Mouse (Mus musculus) right cerebral cortex, postnatal 14 days (tissue): ENCODE results near the gene Slc5a2.
A peak's percentile ranks its signal among the peaks of the same experiment; 100 is the strongest.

Experiments used
- DNase-seq: peaks from one replicate; pipeline ENCODE4 v3.0.0; 2022

The Slc5a2 gene

GRCm38 (mm10) chr7:128252609-128253008 lies 12.8 kb upstream of the Slc5a2 start:
- peak; percentile 75 for DNase-seq

- DNase-seq, result no peak
Measured at GRCm38 (mm10) chr7:128254978-128255377, 10.5 kb upstream of the Slc5a2 start.

- no peak for DNase-seq
Measured at GRCm38 (mm10) chr7:128255757-128256156, 9.7 kb upstream of the Slc5a2 start.

- DNase-seq, result no peak
Measured at GRCm38 (mm10) chr7:128256783-128257334, 8.6 kb upstream of the Slc5a2 start.

GRCm38 (mm10) chr7:128266056-128266455 lies 599 bp downstream of the Slc5a2 start:
- DNase-seq, result no peak

- DNase-seq, result no peak
Measured at GRCm38 (mm10) chr7:128267391-128267790, 1.9 kb downstream of the Slc5a2 start.

GRCm38 (mm10) chr7:128267813-128268212 lies 2.4 kb downstream of the Slc5a2 start:
- no peak for DNase-seq

GRCm38 (mm10) chr7:128270431-128270850 lies 5.0 kb downstream of the Slc5a2 start:
- DNase-seq, result no peak

- no peak for DNase-seq
Measured at GRCm38 (mm10) chr7:128271496-128271895, 6.0 kb downstream of the Slc5a2 start.

GRCm38 (mm10) chr7:128276051-128276450 lies 10.6 kb downstream of the Slc5a2 start:
- DNase-seq, result no peak

- no peak for DNase-seq
Measured at GRCm38 (mm10) chr7:128279750-128280149, 14.3 kb downstream of the Slc5a2 start.

- no peak for DNase-seq
Measured at GRCm38 (mm10) chr7:128281765-128282164, 16.3 kb downstream of the Slc5a2 start.

GRCm38 (mm10) chr7:128282532-128283244 lies 17.2 kb downstream of the Slc5a2 start:
- DNase-seq, result no peak

GRCm38 (mm10) chr7:128284047-128284446 lies 18.6 kb downstream of the Slc5a2 start:
- DNase-seq, result no peak

- DNase-seq, result no peak
Measured at GRCm38 (mm10) chr7:128285060-128285459, 19.6 kb downstream of the Slc5a2 start.

- DNase-seq, result no peak
Measured at GRCm38 (mm10) chr7:128288923-128289544, 23.6 kb downstream of the Slc5a2 start.

GRCm38 (mm10) chr7:128294785-128295184 lies 29.3 kb downstream of the Slc5a2 start:
- no peak for DNase-seq

- DNase-seq, result no peak
Measured at GRCm38 (mm10) chr7:128296514-128296913, 31.1 kb downstream of the Slc5a2 start.

GRCm38 (mm10) chr7:128297291-128297616 lies 31.8 kb downstream of the Slc5a2 start:
- DNase-seq, result no peak

GRCm38 (mm10) chr7:128297617-128298480 lies 32.4 kb downstream of the Slc5a2 start, which contains the start of gene BC017158:
Gene BC017158, minus strand, starts transcription at chr7:128298170.
- peak; percentile 59 for DNase-seq

- no peak for DNase-seq
Measured at GRCm38 (mm10) chr7:128298481-128299342, 33.3 kb downstream of the Slc5a2 start.

GRCm38 (mm10) chr7:128300952-128301351 lies 35.5 kb downstream of the Slc5a2 start:
- DNase-seq, result no peak
